Mouse (Mus musculus): ENCODE data around the gene Gm21985. TPM values are rescaled to one million over a fixed set of nuclear protein-coding genes. Genes with fewer than 3 reads are reported as not detected.
A peak's percentile ranks its signal among the peaks of the same experiment; 100 is the strongest.

Gene Gm21985
- total and polyA plus RNA-seq, 3 experiments, result 0.51 TPM; not detected in 2

- no peaks in the 10 kb centered on the region for H3K9me3 ChIP-seq (replicated peaks; ENCODE audit: low read length)
- no peak overlapping the region; the same call in 1 of the 2 replicates for H3K27ac ChIP-seq (ENCODE audit: insufficient read depth, low read depth)
- H3K9ac ChIP-seq (ENCODE audit: insufficient read depth, low read depth), result peak overlapping the region; percentile 85
- TF ChIP-seq ELF1 (IDR thresholded peaks at IDR 0.05; ENCODE audit: low read depth, low read length) (peak; percentile 67), HCFC1 (IDR thresholded peaks at IDR 0.05; ENCODE audit: low read depth, low read length) (peak; percentile 11; the same call in 1 of the 2 replicates), CHD1 (IDR thresholded peaks at IDR 0.05; ENCODE audit: low read depth, low read length) (no peak), MAZ (IDR thresholded peaks at IDR 0.05; ENCODE audit: low read depth, low read length) (peak; percentile 28; the same call in 1 of the 2 replicates), BHLHE40 (IDR thresholded peaks at IDR 0.05; ENCODE audit: low read depth, low read length) (peak; percentile 38; the same call in 1 of the 2 replicates), SMC3 (IDR thresholded peaks at IDR 0.05; ENCODE audit: low read depth, low read length) (peak; percentile 12), UBTF (IDR thresholded peaks at IDR 0.05; ENCODE audit: low read depth, low read length) (no peak)
- peak overlapping the region; percentile 66 for H3K4me2 ChIP-seq (ENCODE audit: insufficient read depth, low read depth, poor library complexity, severe bottlenecking)
- in situ Hi-C loops (cut with MboI; ENCODE audit: low pct_ligation_motif_present, low pct_unique_long_range_greater_than_20kb, low sequenced_read_pairs), result no loop called here
- no peaks in the 10 kb centered on the region for H3K27me3 ChIP-seq (replicated peaks)
- DNase-seq (ENCODE audit: extremely low read depth), result peak; percentile 65
- peaks cover 3 to 51% of the 10 kb centered on the region in 2 experiments for H3K4me1 ChIP-seq (ENCODE audit: control insufficient read depth in 1 of 2, insufficient read depth in 2 of 2)
- peaks cover 13 to 39% of the 10 kb centered on the region in 2 experiments for H3K36me3 ChIP-seq (replicated peaks in 1 of 2; ENCODE audit: control insufficient read depth in 1 of 2, insufficient read depth in 1 of 2, low read length in 1 of 2)
- H3K4me3 ChIP-seq (replicated peaks in 1 of 3; ENCODE audit: low read depth in 2 of 3, low read length in 2 of 3, poor library complexity in 1 of 3), result peak overlapping the region; percentile 81 to 96 (median 92)
- dilution Hi-C loops (cut with MboI; ENCODE audit: extremely low pct_ligation_motif_present, extremely low pct_unique_long_range_greater_than_20kb, low sequenced_read_pairs), result no loop called here
- peaks cover 10% of the 10 kb centered on the region for H3K79me2 ChIP-seq (replicated peaks; ENCODE audit: control insufficient read depth, extremely low read depth, insufficient read depth, poor library complexity, severe bottlenecking)
These were observed 26.0 kb upstream of the Gm21985 start for GRCm38 (mm10) chr2:112239935-112240721.

GRCm38 (mm10) chr2:112241787-112242186 lies 24.3 kb upstream of the Gm21985 start:
- no peak overlapping the region for H3K4me3 ChIP-seq (replicated peaks in 1 of 3; ENCODE audit: low read depth in 2 of 3, low read length in 2 of 3, poor library complexity in 1 of 3)
- H3K9ac ChIP-seq (ENCODE audit: insufficient read depth, low read depth), result no peak overlapping the region
- DNase-seq (ENCODE audit: extremely low read depth), result no peak
- H3K36me3 ChIP-seq (replicated peaks in 1 of 2; ENCODE audit: control insufficient read depth in 1 of 2, insufficient read depth in 1 of 2, low read length in 1 of 2), result peaks cover 22 to 54% of the 10 kb centered on the region in 2 experiments
- dilution Hi-C loops (cut with MboI; ENCODE audit: extremely low pct_ligation_motif_present, extremely low pct_unique_long_range_greater_than_20kb, low sequenced_read_pairs), result no loop called here
- peaks cover 3 to 67% of the 10 kb centered on the region in 2 experiments for H3K4me1 ChIP-seq (ENCODE audit: control insufficient read depth in 1 of 2, insufficient read depth in 2 of 2)
- H3K27ac ChIP-seq (ENCODE audit: insufficient read depth, low read depth), result no peak overlapping the region
- no peaks in the 10 kb centered on the region for H3K9me3 ChIP-seq (replicated peaks; ENCODE audit: low read length)
- in situ Hi-C loops (cut with MboI; ENCODE audit: low pct_ligation_motif_present, low pct_unique_long_range_greater_than_20kb, low sequenced_read_pairs), result no loop called here
- H3K4me2 ChIP-seq (ENCODE audit: insufficient read depth, low read depth, poor library complexity, severe bottlenecking), result no peak overlapping the region
- TF ChIP-seq JUND (conservative IDR thresholded peaks at IDR 0.05; ENCODE audit: low read depth, low read length), result no peak
- no peak for TF ChIP-seq CTCF (conservative IDR thresholded peaks at IDR 0.05 in 1 of 2, IDR thresholded peaks at IDR 0.05 in 1 of 2; ENCODE audit: low read depth in 2 of 2, low read length in 2 of 2)
- no peak for TF ChIP-seq USF1 (IDR thresholded peaks at IDR 0.05; ENCODE audit: low read depth, low read length)
- TF ChIP-seq PAX5 (IDR thresholded peaks at IDR 0.05; ENCODE audit: low read length), result no peak
- no peak for TF ChIP-seq TCF12 (IDR thresholded peaks at IDR 0.05; ENCODE audit: low read depth, low read length)
- TF ChIP-seq IRF4 (IDR thresholded peaks at IDR 0.05; ENCODE audit: low read depth, low read length), result no peak
- no peak for TF ChIP-seq TBP (conservative IDR thresholded peaks at IDR 0.05; ENCODE audit: low read depth, low read length)
- no peak for TF ChIP-seq ZMIZ1 (IDR thresholded peaks at IDR 0.05; ENCODE audit: low read depth, low read length)
- no peak for TF ChIP-seq BHLHE40 (IDR thresholded peaks at IDR 0.05; ENCODE audit: low read depth, low read length)
- no peaks in the 10 kb centered on the region for H3K27me3 ChIP-seq (replicated peaks)
- peaks cover 10% of the 10 kb centered on the region for H3K79me2 ChIP-seq (replicated peaks; ENCODE audit: control insufficient read depth, extremely low read depth, insufficient read depth, poor library complexity, severe bottlenecking)
